Mouse (Mus musculus) skeletal muscle tissue, postnatal 0 days (tissue): Measurements from ENCODE around the gene Ubp1. TPM values are rescaled to one million over a fixed set of nuclear protein-coding genes. Genes with fewer than 3 reads are reported as not detected.

Experiments
- polyA plus RNA-seq: library from polyadenylated mRNA; unstranded; fragments of >200 nt; fragmentation: Nextera tagmentation; extraction: Ambion mirVana; gene quantifications from 2 replicates; pipeline ENCODE4 v1.2.1, GENCODE M21; 2015

The Ubp1 gene
- 13.0 and 15.3 TPM in 2 replicates for polyA plus RNA-seq

DNA sequence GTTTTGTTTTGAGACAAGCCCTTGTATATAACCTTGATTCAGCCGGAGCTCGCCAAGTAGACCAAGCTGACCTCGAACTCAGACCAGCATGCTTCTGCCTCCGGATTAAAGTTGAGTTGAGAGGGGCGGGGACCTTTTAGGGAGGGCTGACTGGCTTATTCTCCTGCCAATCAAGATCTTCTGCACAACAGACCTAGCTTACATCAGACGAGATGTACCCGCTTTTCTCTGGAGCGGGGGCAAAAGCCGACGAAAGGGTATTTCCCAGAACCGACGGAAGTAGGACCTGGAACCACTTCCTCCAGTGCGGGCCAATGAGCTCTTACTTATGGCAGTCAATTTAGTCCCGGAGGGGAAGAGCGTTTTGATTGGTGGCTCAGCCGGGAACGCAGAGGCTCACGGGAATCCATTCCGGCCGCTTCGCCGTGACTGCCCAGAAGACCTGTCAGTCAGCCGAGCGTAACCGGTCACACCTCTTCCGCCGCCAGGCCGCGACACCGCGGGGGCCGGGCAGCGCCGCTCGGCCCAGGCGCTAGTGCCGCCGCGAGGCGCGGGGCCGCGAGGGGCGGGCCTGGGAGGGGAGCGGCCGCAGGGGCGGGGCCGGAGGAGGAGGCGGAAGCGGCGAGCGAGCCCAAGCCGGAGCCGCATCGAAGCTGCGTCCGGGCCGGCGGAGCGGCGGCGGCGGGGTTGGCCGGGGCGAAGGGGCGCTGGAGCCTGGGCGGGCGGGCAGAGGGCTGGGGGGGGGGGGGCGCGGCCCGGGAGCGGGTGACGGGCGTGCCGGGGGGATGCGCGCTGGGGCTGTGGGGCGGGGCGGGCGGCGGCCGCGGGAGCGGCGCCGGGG is at the start of gene Ubp1:
Gene Ubp1 (plus strand): TSS at position 401 of the 841 bp plus-strand sequence.

Other genes starting within 250 kb of the Ubp1 start
- gene Pdcd6ip, start 222.7 kb upstream of the Ubp1 start, polyA plus RNA-seq: 38.3 and 38.4 TPM in 2 replicates
- 15.5 and 19.1 TPM in 2 replicates for gene Clasp2, start 189.5 kb upstream of the Ubp1 start, polyA plus RNA-seq
- 3.1 and 3.5 TPM in 2 replicates for gene Fbxl2, start 115.3 kb downstream of the Ubp1 start, polyA plus RNA-seq
- 0.95 and 1.1 TPM in 2 replicates for gene Susd5, start 126.2 kb downstream of the Ubp1 start, polyA plus RNA-seq